Mouse (Mus musculus) cerebellum, adult 8-10 months (tissue): ENCODE measurements at regions not wholly inside any gene's neighbourhood (a gene's known extent, or its start where the extent isn't known, plus 50 kb on each side); places are given as distances from the start of the nearest gene placed in this dataset.

Experiments used
- DNase-seq: peaks from one replicate; pipeline ENCODE4 v3.0.0; 2022

DNA sequence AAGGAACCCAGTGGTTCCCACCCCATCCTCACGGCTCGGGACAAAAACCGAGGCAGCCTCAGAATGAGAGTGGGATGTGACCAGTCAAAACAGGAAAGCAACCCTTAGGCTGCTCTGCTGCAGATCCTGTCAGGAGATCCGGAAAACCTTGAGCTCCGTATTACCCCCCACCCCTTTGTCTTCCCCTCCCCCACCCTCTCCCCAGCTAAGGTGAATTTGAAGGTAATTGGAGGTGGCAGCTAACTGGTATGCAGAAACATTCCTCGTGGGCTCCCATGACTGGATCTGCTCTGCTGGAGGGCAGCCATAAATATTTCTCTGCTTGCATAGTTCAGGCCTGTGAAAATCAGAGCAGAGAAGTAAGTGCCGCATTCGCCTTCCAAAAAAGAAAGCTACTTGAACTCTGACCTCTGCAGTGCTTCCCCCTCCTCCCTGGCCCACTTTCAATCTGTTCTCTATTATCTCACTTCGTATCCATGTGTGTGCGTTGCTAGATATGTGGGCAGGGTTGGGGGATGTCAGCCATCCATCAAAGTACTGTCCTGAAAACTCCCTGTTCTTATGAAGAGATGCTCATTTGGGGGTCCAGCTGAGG, 82.9 kb upstream of the Spin1 start:
- DNase-seq: no peak

DNA sequence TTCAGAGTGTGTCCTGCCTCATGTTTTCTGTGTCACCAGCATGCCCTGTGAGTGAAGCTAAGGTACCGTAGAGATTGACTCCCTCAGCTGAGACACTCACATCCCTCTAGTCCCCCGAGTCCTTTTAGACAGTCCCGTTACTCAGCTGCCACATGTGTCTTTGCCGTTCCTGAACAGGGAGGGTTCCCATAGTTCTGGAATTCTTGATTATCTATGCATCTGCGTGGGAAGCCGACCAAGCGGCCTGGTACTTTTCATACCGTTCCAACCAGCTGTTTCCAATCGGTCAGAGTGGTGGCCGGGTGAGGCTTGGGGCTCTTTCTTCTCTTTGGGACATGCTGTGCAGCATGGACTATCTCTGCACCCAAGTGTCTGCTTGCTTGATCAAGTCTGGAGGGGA, 82.3 kb upstream of the Spin1 start:
- DNase-seq: no peak

- DNase-seq: no peak
Measured at GRCm38 (mm10) chr13:51022401-51023250, 78.1 kb upstream of the Spin1 start.

GRCm38 (mm10) chr13:51023271-51023670, 77.4 kb upstream of the Spin1 start:
- no peak for DNase-seq

DNA sequence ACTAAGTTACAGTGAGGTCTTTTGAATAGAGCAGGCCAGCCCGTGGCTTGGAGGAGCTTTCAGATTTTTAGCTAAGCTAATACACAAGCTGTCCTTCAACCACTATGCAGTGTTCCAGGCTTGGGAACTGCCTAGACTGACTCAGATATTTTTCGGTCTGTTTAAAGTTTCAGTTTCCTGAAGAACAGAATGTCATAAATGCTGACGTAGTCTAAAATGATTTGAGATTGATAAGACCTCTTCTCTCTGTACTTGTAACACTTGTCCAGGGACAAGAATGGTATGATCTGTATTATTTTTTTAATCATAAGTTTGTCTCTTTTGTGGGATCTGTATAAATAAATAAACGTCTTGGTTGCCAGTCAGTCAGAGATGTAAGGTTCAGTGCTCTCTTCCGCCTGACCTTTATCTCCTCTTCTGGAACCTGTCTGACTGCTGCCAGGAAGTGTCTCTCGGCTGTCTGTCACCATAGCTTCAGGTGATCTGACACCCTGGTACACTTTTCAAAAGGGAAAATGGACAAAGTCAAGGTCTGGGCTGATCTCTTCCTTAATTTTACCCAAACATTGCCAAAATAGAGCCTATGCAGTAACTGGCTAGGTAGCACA, 74.3 kb upstream of the Spin1 start:
- no peak for DNase-seq

GRCm38 (mm10) chr13:51037850-51038450, 62.7 kb upstream of the Spin1 start:
- DNase-seq: no peak

- DNase-seq: no peak
Measured at GRCm38 (mm10) chr13:51038955-51039354, 61.7 kb upstream of the Spin1 start.

GRCm38 (mm10) chr13:51041121-51041520, 59.6 kb upstream of the Spin1 start:
- no peak for DNase-seq

DNA sequence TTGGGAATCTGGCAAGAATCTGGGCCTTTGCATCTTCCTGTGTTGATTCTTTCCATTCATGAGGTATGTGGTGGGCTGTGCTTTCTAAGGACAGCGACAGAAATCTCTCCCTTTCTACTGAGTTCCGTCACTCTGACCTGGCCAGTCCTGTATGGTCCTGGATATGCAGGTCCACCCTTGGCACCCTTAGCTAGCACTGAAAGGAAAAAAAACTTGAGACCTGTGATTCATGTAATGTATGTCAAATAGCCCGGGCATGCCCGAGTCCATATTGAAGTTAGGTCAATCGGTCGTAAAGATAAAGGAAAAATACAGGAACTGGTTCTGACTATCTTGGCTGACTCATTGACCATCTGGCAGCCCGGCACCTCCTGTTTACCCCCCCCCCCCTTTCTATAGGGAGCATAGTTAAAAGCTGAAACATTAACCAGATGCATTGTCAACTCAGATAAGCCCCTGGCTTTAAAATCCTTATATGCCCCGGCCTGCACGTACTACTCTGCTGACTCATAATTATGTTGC, 57.7 kb upstream of the Spin1 start:
- DNase-seq: no peak
